Mouse (Mus musculus) limb, embryonic 14.5 days (tissue): ENCODE data around the gene Leap2. TPM values are rescaled to one million over a fixed set of nuclear protein-coding genes. Genes with fewer than 3 reads are reported as not detected.

Experiments used
- ATAC-seq: fragments of 200-750 bp; cut with Nextera tagmentation; 2 replicates; pipeline ENCODE4 v1.8.0; 2017; ENCODE audit warnings: low read depth, moderate number of reproducible peaks, moderate TSS enrichment; ENCODE audit not compliant: low FRiP score
- DNase-seq: peaks from one replicate; pipeline ENCODE4 v3.0.0-alpha.2; 2015; ENCODE audit warnings: low spot score
- H3K27ac ChIP-seq: fragments of 300-500 bp; sonication (generic); replicated peaks from 2 replicates; pipeline ENCODE4 v1.5.1; 2014; ENCODE audit warnings: low read depth, mild to moderate bottlenecking, low read length, moderate library complexity, mixed read lengths
- H3K27me3 ChIP-seq: fragments of 300-500 bp; sonication (generic); 2 replicates; pipeline ENCODE4 v1.6.1; 2014; ENCODE audit warnings: low read length, mixed read lengths; ENCODE audit not compliant: control insufficient read depth, insufficient read depth
- H3K36me3 ChIP-seq: fragments of 300-500 bp; sonication (generic); 2 replicates; pipeline ENCODE4 v1.6.1; 2014; ENCODE audit warnings: mild to moderate bottlenecking, low read length, moderate library complexity, mixed read lengths; ENCODE audit not compliant: control insufficient read depth, insufficient read depth
- H3K4me1 ChIP-seq: fragments of 300-500 bp; sonication (generic); 2 replicates; pipeline ENCODE4 v1.6.1; 2014; ENCODE audit warnings: antibody characterized with exemption, low read length, mixed read lengths; ENCODE audit not compliant: control insufficient read depth, insufficient read depth
- H3K4me2 ChIP-seq: fragments of 300-500 bp; sonication (generic); replicated peaks from 2 replicates; pipeline ENCODE4 v1.6.1; 2014; ENCODE audit warnings: low read depth, mild to moderate bottlenecking, low read length, moderate library complexity; ENCODE audit not compliant: severe bottlenecking
- H3K4me3 ChIP-seq: fragments of 300-500 bp; sonication (generic); replicated peaks from 2 replicates; pipeline ENCODE4 v1.5.1; 2014; ENCODE audit warnings: low read length
- H3K9ac ChIP-seq: fragments of 300-500 bp; sonication (generic); 2 replicates; pipeline ENCODE4 v1.6.1; 2014; ENCODE audit warnings: mild to moderate bottlenecking, low read depth, low read length, moderate library complexity; ENCODE audit not compliant: severe bottlenecking
- H3K9me3 ChIP-seq: fragments of 300-500 bp; sonication (generic); 2 replicates; pipeline ENCODE4 v1.6.1; 2016; ENCODE audit warnings: low read length; ENCODE audit not compliant: control insufficient read depth
- POLR2A ChIP-seq: fragments of 200-500 bp; IDR thresholded peaks from 2 replicates; pipeline ENCODE4 v1.8.0; 2012; ENCODE audit warnings: inconsistent platforms, mild to moderate bottlenecking, moderate library complexity, borderline replicate concordance; ENCODE audit not compliant: insufficient read depth, insufficient read length; ENCODE audit errors: extremely low read depth
- WGBS: fragments of 180-500 bp; shearing (Covaris S2); extraction: QIAGEN DNeasy Blood & Tissue Kit; methylation state at CpG from one replicate; pipeline ENCODE4 v1.1.7; 2014; 5-methylcytosine and 5-hydroxymethylcytosine counted together
- polyA plus RNA-seq, 2 experiments: library from polyadenylated mRNA; depleted of rRNA in 1 of 2; stranded (reverse) in 1 of 2; unstranded in 1 of 2; fragments of >200 nt; fragmentation: Nextera tagmentation in 1 of 2; extraction: Ambion mirVana in 1 of 2; gene quantifications; 2 replicates each; pipeline versions ENCODE4 v1.2.1 to v1.2.3; 2012 to 2014

The Leap2 gene
- polyA plus RNA-seq, 2 experiments = not detected

DNA sequence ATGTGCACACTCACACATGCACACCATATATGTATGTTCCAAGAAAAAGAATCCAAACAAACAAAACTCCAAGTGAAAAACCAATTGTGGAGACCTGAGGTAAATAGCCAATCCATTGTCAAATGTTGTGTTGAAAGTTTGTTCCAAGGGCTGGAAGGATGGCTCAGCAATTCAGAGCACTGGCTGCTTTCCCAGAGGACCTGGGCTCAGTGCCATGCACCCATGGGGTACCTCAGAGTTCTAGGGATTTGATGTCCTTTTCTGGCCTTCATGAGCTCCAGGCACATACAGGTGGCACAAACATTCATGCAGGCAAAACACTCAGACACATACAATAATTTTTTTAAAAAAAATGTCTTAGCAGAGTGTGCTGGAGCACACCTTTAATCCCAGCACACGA lies 25.6 kb upstream of the Leap2 start:
- no peak for DNase-seq
- no peak for ATAC-seq
- WGBS = 87% methylated on average over 1 of the region's 1 CpGs

DNA sequence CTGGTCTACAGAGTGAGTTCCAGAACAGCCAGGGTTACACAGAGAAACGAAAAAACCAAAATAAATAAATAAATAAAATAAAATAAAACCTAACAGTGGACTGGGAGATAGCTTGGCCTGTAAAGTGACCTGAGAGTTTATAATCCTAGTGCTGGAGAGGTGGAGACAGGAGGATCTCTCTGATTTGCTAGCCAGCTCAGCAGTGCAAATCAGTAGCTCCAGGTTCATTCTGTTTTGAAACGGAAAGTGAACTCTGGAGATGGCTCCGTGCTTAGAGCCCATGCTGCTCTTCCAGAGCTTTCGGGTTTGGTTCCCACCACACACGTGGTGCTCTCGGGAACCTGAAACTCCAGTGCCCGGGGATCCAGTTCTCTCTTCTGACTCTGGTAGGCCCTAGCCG lies 25.0 kb upstream of the Leap2 start:
- no peaks in the 10 kb centered on the region for H3K4me1 ChIP-seq
- no peak overlapping the region for H3K4me3 ChIP-seq
- no peak overlapping the region for H3K9ac ChIP-seq
- no peak for DNase-seq
- no peak for TF ChIP-seq POLR2A
- no peaks in the 10 kb centered on the region for H3K36me3 ChIP-seq
- no peaks in the 10 kb centered on the region for H3K27me3 ChIP-seq
- H3K4me2 ChIP-seq = no peak overlapping the region
- whole genome bisulfite sequencing = 88% methylated on average over 8 of the region's 8 CpGs
- no peak overlapping the region for H3K27ac ChIP-seq
- no peak for ATAC-seq
- H3K9me3 ChIP-seq = no peaks in the 10 kb centered on the region

More for the DNA sequence above, 25.6 kb upstream of the Leap2 start:
- no peaks in the 10 kb centered on the region for H3K27me3 ChIP-seq
- no peak overlapping the region for H3K4me3 ChIP-seq
- TF ChIP-seq POLR2A = no peak
- no peaks in the 10 kb centered on the region for H3K36me3 ChIP-seq
- H3K4me1 ChIP-seq = no peaks in the 10 kb centered on the region
- no peak overlapping the region for H3K27ac ChIP-seq
- no peak overlapping the region for H3K4me2 ChIP-seq
- no peaks in the 10 kb centered on the region for H3K9me3 ChIP-seq
- no peak overlapping the region for H3K9ac ChIP-seq

DNA sequence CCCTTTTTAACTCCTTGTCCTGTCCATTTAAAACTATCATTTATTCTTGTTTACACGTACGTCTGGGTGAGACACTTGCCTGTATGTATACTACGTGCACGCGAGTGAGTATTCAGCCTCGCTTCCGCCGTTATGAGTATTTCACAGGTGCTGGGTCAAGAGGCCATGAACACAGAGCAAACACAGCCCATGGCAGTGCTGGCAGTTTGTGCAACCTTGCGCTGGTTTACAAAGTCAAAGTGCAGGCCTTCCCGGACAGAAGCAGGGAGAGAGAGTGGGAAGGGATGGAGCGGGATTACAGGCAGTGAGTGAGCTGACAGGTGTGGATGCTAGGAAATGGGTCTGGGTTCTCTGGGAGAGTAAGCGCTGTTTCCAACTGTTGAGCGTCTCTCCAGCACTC lies 23.2 kb upstream of the Leap2 start:
- TF ChIP-seq POLR2A = no peak
- no peaks in the 10 kb centered on the region for H3K36me3 ChIP-seq
- no peak overlapping the region for H3K4me2 ChIP-seq
- no peak overlapping the region for H3K27ac ChIP-seq
- H3K4me1 ChIP-seq = no peaks in the 10 kb centered on the region
- no peaks in the 10 kb centered on the region for H3K27me3 ChIP-seq
- 84% methylated on average over 13 of the region's 13 CpGs for WGBS
- no peak overlapping the region for H3K9ac ChIP-seq
- no peak for ATAC-seq
- H3K9me3 ChIP-seq = no peaks in the 10 kb centered on the region
- no peak for DNase-seq
- H3K4me3 ChIP-seq = no peak overlapping the region

DNA sequence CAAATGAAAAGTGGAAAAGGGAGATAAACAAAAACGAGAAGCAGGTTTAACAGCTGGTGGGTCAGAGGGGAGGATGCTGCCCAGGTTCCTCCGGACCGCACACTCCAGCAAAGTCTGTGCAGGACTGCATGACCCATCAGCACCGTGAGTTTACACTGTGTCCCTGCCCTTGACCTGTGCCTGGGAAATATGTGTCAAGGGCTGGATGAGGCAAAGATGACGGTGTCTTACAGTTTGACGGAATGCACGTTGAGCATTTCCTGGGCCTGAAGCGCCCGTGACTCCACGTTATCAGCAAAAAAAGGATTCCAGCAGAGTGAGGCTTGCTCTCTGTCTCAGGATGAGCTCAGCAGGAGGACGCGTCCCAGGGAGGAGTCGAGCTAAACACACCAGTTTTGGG lies 22.6 kb upstream of the Leap2 start:
- no peak for TF ChIP-seq POLR2A
- H3K4me1 ChIP-seq = no peaks in the 10 kb centered on the region
- no peak overlapping the region for H3K4me3 ChIP-seq
- DNase-seq (no peak), ATAC-seq (no peak)
- H3K27me3 ChIP-seq = no peaks in the 10 kb centered on the region
- H3K36me3 ChIP-seq = no peaks in the 10 kb centered on the region
- H3K9ac ChIP-seq = no peak overlapping the region
- no peak overlapping the region for H3K4me2 ChIP-seq
- no peak overlapping the region for H3K27ac ChIP-seq
- 66% methylated on average over 13 of the region's 13 CpGs for WGBS
- H3K9me3 ChIP-seq = no peaks in the 10 kb centered on the region

DNA sequence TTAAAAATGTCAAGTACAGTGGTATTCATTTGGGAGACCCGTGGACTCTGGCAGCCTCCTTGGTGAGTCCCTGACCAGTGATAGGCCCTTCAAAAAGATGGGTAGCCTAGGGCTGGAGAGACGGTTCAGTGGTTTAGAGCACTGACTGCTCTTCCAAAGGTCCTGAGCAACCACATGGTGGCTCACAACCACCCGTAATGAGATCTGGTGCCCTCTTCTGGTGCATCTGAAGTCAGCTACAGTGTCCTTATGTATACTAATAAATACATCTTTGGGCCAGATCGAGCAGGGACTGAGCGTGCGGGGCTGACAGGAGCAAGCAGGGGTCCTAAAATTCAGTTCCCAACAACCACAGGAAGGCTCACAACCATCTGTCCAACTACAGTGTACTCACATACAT lies 20.9 kb upstream of the Leap2 start:
- no peaks in the 10 kb centered on the region for H3K36me3 ChIP-seq
- no peaks in the 10 kb centered on the region for H3K27me3 ChIP-seq
- no peak for ATAC-seq
- no peak overlapping the region for H3K4me2 ChIP-seq
- 34% methylated on average over 6 of the region's 6 CpGs for WGBS
- H3K4me3 ChIP-seq = no peak overlapping the region
- DNase-seq = no peak
- TF ChIP-seq POLR2A = no peak
- no peak overlapping the region for H3K9ac ChIP-seq
- no peaks in the 10 kb centered on the region for H3K4me1 ChIP-seq
- H3K9me3 ChIP-seq = no peaks in the 10 kb centered on the region
- no peak overlapping the region for H3K27ac ChIP-seq

DNA sequence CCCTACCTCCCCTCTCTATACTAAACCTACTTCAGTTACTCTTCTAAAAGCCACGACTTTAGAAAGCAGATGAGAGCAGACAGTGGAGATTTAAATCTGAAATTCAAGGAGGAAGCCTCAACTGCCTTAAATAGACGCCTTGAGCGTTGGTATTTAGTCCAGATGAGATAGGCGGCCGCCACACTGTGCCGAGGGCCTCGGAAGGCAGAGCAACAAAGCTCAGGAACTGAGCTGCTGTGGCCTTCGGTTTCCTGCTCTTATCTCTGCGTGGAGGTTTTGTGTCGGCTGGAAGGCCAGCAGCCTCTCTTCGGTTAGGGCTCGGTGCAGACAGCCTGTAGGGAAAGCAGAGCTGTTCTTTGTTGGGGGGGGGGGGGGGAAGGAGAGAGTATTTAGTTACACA lies 19.0 kb upstream of the Leap2 start:
- no peaks in the 10 kb centered on the region for H3K9me3 ChIP-seq
- no peak overlapping the region for H3K4me2 ChIP-seq
- H3K4me3 ChIP-seq = no peak overlapping the region
- no peaks in the 10 kb centered on the region for H3K27me3 ChIP-seq
- H3K4me1 ChIP-seq = no peaks in the 10 kb centered on the region
- ATAC-seq (no peak), DNase-seq (no peak)
- H3K9ac ChIP-seq = no peak overlapping the region
- no peak for TF ChIP-seq POLR2A
- H3K27ac ChIP-seq = no peak overlapping the region
- no peaks in the 10 kb centered on the region for H3K36me3 ChIP-seq
- WGBS = 41% methylated on average over 12 of the region's 12 CpGs
